Mouse (Mus musculus) left cerebral cortex, adult 2 months (tissue): ENCODE measurements around the gene Nup210. TPM values are rescaled to one million over a fixed set of nuclear protein-coding genes. Genes with fewer than 3 reads are reported as not detected.

ENCODE experiments used
- DNase-seq, 2 experiments: peaks; one replicate each; pipeline ENCODE4 v3.0.0; 2021 to 2022; ENCODE audit warnings: low spot score in 2 of 2, mixed read lengths in 1 of 2; ENCODE audit errors: extremely low spot score in 1 of 2
- H3K27ac ChIP-seq: fragments of 200-600 bp; 2 replicates; pipeline ENCODE4 v1.8.1; 2022
- H3K4me3 ChIP-seq: fragments of 200-600 bp; 2 replicates; pipeline ENCODE4 v1.8.1; 2022
- CTCF ChIP-seq: fragments of 200-600 bp; IDR thresholded peaks from 2 replicates; pipeline ENCODE4 v1.8.1; 2022; ENCODE audit warnings: antibody characterized with exemption, mild to moderate bottlenecking, moderate library complexity
- intact Hi-C: fragments of 180-260 bp; cut with DNase I; formaldehyde crosslinking; loops from one replicate; pipeline ENCODE4 v1.15.1; 2025
- long read RNA-seq, 2 experiments: library from polyadenylated mRNA; stranded (forward); transcript quantifications; one replicate each; pipeline ENCODE4 v2.0.0; 2021; ENCODE audit warnings: borderline mapping rate in 2 of 2
- total RNA-seq, 2 experiments: library from RNA; stranded (reverse); gene quantifications; 2 replicates each; pipeline ENCODE4 v1.2.3; 2021

Gene Nup210
- 10 to 100 TPM; 23.5 to 24.5 TPM for total RNA-seq
- long read RNA-seq, experiment 1, full-length matches to known transcripts: 8 of 13 reads
- long read RNA-seq, experiment 1, partial matches to known transcripts: 4 of 13 reads
- long read RNA-seq, experiment 1, other reads (novel, unspliced or antisense): 1 of 13 reads
- long read RNA-seq, experiment 2, full-length matches to known transcripts: 7 of 21 reads
- long read RNA-seq, experiment 2, partial matches to known transcripts: 9 of 21 reads
- long read RNA-seq, experiment 2, other reads (novel, unspliced or antisense): 5 of 21 reads

GRCm38 (mm10) chr6:91116244-91117145 lies at the start of gene Nup210:
TSS of gene Nup210 (minus strand) at chr6:91116829.
- peak; percentile 94 to 95 for DNase-seq
- Histone ChIP-seq H3K27ac (peak within 1 kb of the TSS; percentile 95), H3K4me3 (peak within 1 kb of the TSS; percentile 68)
- TF ChIP-seq CTCF: peak; percentile 78
- intact Hi-C loops: loop anchor here (5.0 kb wide), 1 partner anchor 129 kb away; the partner anchor contains the start of gene Iqsec1

- H3K27ac ChIP-seq: no peak overlapping the region
- no peak overlapping the region for H3K4me3 ChIP-seq
- intact Hi-C loops: loop anchor here (1.0 kb wide), 1 partner anchor 116 kb away; no protein-coding TSS in a partner anchor
- peak; percentile 78 to 83 for DNase-seq
- TF ChIP-seq CTCF: no peak; the same call in none of the 2 replicates
These were observed 48.6 kb upstream of the Nup210 start for GRCm38 (mm10) chr6:91165210-91165609.

- no peak for DNase-seq
These were observed 48.0 kb upstream of the Nup210 start for GRCm38 (mm10) chr6:91164584-91164983.

GRCm38 (mm10) chr6:91163195-91163911 lies 46.7 kb upstream of the Nup210 start:
- Histone ChIP-seq H3K4me3 (no peak overlapping the region), H3K27ac (no peak overlapping the region)
- intact Hi-C loops: no loop called here
- no peak for DNase-seq
- no peak for TF ChIP-seq CTCF

More at GRCm38 (mm10) chr6:91164584-91164983, 48.0 kb upstream of the Nup210 start:
- peak; percentile 19 for TF ChIP-seq CTCF
- H3K4me3 ChIP-seq: no peak overlapping the region
- no peak overlapping the region; the same call in 1 of the 2 replicates for H3K27ac ChIP-seq
- intact Hi-C loops: no loop called here

- DNase-seq: no peak
- TF ChIP-seq CTCF: no peak
- intact Hi-C loops: no loop called here
- no peak overlapping the region for H3K27ac ChIP-seq
- no peak overlapping the region for H3K4me3 ChIP-seq
These were observed 45.7 kb upstream of the Nup210 start for GRCm38 (mm10) chr6:91162314-91162713.

GRCm38 (mm10) chr6:91161506-91162235 lies 45.0 kb upstream of the Nup210 start:
- no peak for TF ChIP-seq CTCF
- H3K4me3 ChIP-seq: no peak overlapping the region
- no peak overlapping the region for H3K27ac ChIP-seq
- intact Hi-C loops: no loop called here
- DNase-seq: no peak

GRCm38 (mm10) chr6:91160976-91161375 lies 44.3 kb upstream of the Nup210 start:
- intact Hi-C loops: no loop called here

GRCm38 (mm10) chr6:91160399-91160798 lies 43.8 kb upstream of the Nup210 start:
- no peak for TF ChIP-seq CTCF
- Histone ChIP-seq H3K27ac (no peak overlapping the region), H3K4me3 (no peak overlapping the region)
- intact Hi-C loops: no loop called here
- DNase-seq: peak; percentile 52 to 54

More at GRCm38 (mm10) chr6:91160976-91161375, 44.3 kb upstream of the Nup210 start:
- no peak for TF ChIP-seq CTCF
- no peak for DNase-seq
- Histone ChIP-seq H3K4me3 (no peak overlapping the region), H3K27ac (no peak overlapping the region)

- H3K4me3 ChIP-seq: peak overlapping the region; percentile 80; the same call in 1 of the 2 replicates
- DNase-seq: no peak
- intact Hi-C loops: no loop called here
- no peak for TF ChIP-seq CTCF
- H3K27ac ChIP-seq: peak overlapping the region; percentile 64
These were observed 42.4 kb upstream of the Nup210 start for GRCm38 (mm10) chr6:91159047-91159446.

GRCm38 (mm10) chr6:91157237-91157570 lies 40.6 kb upstream of the Nup210 start:
- intact Hi-C loops: no loop called here

More at GRCm38 (mm10) chr6:91157237-91157570, 40.6 kb upstream of the Nup210 start:
- no peak for DNase-seq
- Histone ChIP-seq H3K4me3 (peak overlapping the region; percentile 80), H3K27ac (peak overlapping the region; percentile 97)
- no peak for TF ChIP-seq CTCF
